Mouse (Mus musculus) ES-Bruce4 (cell line): ENCODE results near the gene Dcdc2c.

Source experiments
- CTCF ChIP-seq: IDR thresholded peaks from one replicate; pipeline ENCODE4 v1.8.1; 2011; ENCODE audit warnings: low read depth, low read length
- POLR2A ChIP-seq: IDR thresholded peaks from one replicate; pipeline ENCODE4 v1.8.1; 2011; ENCODE audit warnings: low read length; ENCODE audit not compliant: insufficient read depth

GRCm38 (mm10) chr12:28460951-28461431 is 91.2 kb downstream of the Dcdc2c start:
- TF ChIP-seq CTCF (no peak), POLR2A (no peak)
